Mouse (Mus musculus) limb, embryonic 10.5 days (tissue): ENCODE measurements around the gene Ephb1. TPM values are rescaled to one million over a fixed set of nuclear protein-coding genes. Genes with fewer than 3 reads are reported as not detected.

Experiments
- DNase-seq: peaks from one replicate; pipeline ENCODE4 v3.0.0-alpha.2; 2017; ENCODE audit warnings: low spot score
- H3K27ac ChIP-seq: fragments of 300-500 bp; sonication (generic); 2 replicates; pipeline ENCODE4 v1.5.1; 2016; ENCODE audit warnings: mild to moderate bottlenecking
- H3K27me3 ChIP-seq: fragments of 300-500 bp; sonication (generic); 2 replicates; pipeline ENCODE4 v1.6.1; 2016; ENCODE audit warnings: low read depth, mild to moderate bottlenecking; ENCODE audit not compliant: poor library complexity, severe bottlenecking
- H3K36me3 ChIP-seq: fragments of 300-500 bp; sonication (generic); 2 replicates; pipeline ENCODE4 v1.6.1; 2016; ENCODE audit warnings: mild to moderate bottlenecking, moderate library complexity
- H3K4me1 ChIP-seq: fragments of 300-500 bp; sonication (generic); 2 replicates; pipeline ENCODE4 v1.6.1; 2016
- H3K4me3 ChIP-seq: fragments of 300-500 bp; sonication (generic); 2 replicates; pipeline ENCODE4 v1.5.1; 2016; ENCODE audit warnings: mild to moderate bottlenecking, moderate library complexity
- H3K9me3 ChIP-seq: fragments of 300-500 bp; sonication (generic); replicated peaks from 2 replicates; pipeline ENCODE4 v1.6.1; 2016; ENCODE audit warnings: mild to moderate bottlenecking
- WGBS: fragments of 180-500 bp; shearing (Covaris S2); methylation state at CpG from one replicate; pipeline ENCODE4 v1.1.7; 2016; 5-methylcytosine and 5-hydroxymethylcytosine counted together
- polyA plus RNA-seq: library from polyadenylated mRNA; unstranded; fragments of >200 nt; fragmentation: Nextera tagmentation; extraction: Ambion mirVana; gene quantifications from 2 replicates; pipeline ENCODE4 v1.2.1, GENCODE M21; 2016

Gene Ephb1
- polyA plus RNA-seq, 1 experiment from 2014 or later, result 1.1 TPM

GRCm38 (mm10) chr9:102346801-102347200 lies 7.7 kb downstream of the Ephb1 start:
- DNase-seq, result peak; percentile 25
- no peaks in the 10 kb centered on the region for H3K9me3 ChIP-seq
- WGBS, result 93% methylated on average over 3 of the region's 3 CpGs

GRCm38 (mm10) chr9:102345474-102345873 lies 9.0 kb downstream of the Ephb1 start:
- no peak overlapping the region for H3K27ac ChIP-seq
- 83% methylated on average over 6 of the region's 6 CpGs for WGBS
- peak; percentile 18 for DNase-seq
- H3K4me3 ChIP-seq, result no peak overlapping the region
- H3K27me3 ChIP-seq, result peaks cover 47% of the 10 kb centered on the region
- no peaks in the 10 kb centered on the region for H3K36me3 ChIP-seq
- H3K4me1 ChIP-seq, result no peaks in the 10 kb centered on the region
- H3K9me3 ChIP-seq, result no peaks in the 10 kb centered on the region

More at GRCm38 (mm10) chr9:102346801-102347200, 7.7 kb downstream of the Ephb1 start:
- no peaks in the 10 kb centered on the region for H3K36me3 ChIP-seq
- no peak overlapping the region for H3K27ac ChIP-seq
- no peaks in the 10 kb centered on the region for H3K4me1 ChIP-seq
- peaks cover 60% of the 10 kb centered on the region for H3K27me3 ChIP-seq
- no peak overlapping the region for H3K4me3 ChIP-seq

- no peak overlapping the region for H3K4me3 ChIP-seq
- H3K27me3 ChIP-seq, result peaks cover 43% of the 10 kb centered on the region
- H3K27ac ChIP-seq, result no peak overlapping the region
- peak; percentile 9 for DNase-seq
- no peaks in the 10 kb centered on the region for H3K36me3 ChIP-seq
- 80% methylated on average over 9 of the region's 9 CpGs for WGBS
- H3K4me1 ChIP-seq, result no peaks in the 10 kb centered on the region
- no peaks in the 10 kb centered on the region for H3K9me3 ChIP-seq
These were observed 9.4 kb downstream of the Ephb1 start for GRCm38 (mm10) chr9:102345047-102345446.

- H3K4me3 ChIP-seq, result no peak overlapping the region
- no peaks in the 10 kb centered on the region for H3K9me3 ChIP-seq
- peaks cover 35% of the 10 kb centered on the region for H3K27me3 ChIP-seq
- H3K27ac ChIP-seq, result no peak overlapping the region
- DNase-seq, result peak; percentile 22
- 86% methylated on average over 10 of the region's 10 CpGs for WGBS
- no peaks in the 10 kb centered on the region for H3K4me1 ChIP-seq
- H3K36me3 ChIP-seq, result no peaks in the 10 kb centered on the region
These were observed 10.2 kb downstream of the Ephb1 start for GRCm38 (mm10) chr9:102344086-102344930.

- DNase-seq, result no peak
- Histone ChIP-seq H3K4me1 (no peaks in the 10 kb centered on the region), H3K36me3 (no peaks in the 10 kb centered on the region), H3K4me3 (no peak overlapping the region), H3K9me3 (no peaks in the 10 kb centered on the region), H3K27me3 (peaks cover 23% of the 10 kb centered on the region), H3K27ac (no peak overlapping the region)
- WGBS, result 92% methylated on average over 9 of the region's 9 CpGs
These were observed 11.4 kb downstream of the Ephb1 start for GRCm38 (mm10) chr9:102343061-102343460.

- no peak overlapping the region for H3K4me3 ChIP-seq
- H3K36me3 ChIP-seq, result no peaks in the 10 kb centered on the region
- WGBS, result 57% methylated on average over 3 of the region's 3 CpGs
- no peak overlapping the region for H3K27ac ChIP-seq
- no peaks in the 10 kb centered on the region for H3K9me3 ChIP-seq
- no peaks in the 10 kb centered on the region for H3K4me1 ChIP-seq
- H3K27me3 ChIP-seq, result peaks cover 12% of the 10 kb centered on the region
- DNase-seq, result no peak
These were observed 12.5 kb downstream of the Ephb1 start for GRCm38 (mm10) chr9:102342026-102342425.

GRCm38 (mm10) chr9:102340768-102341167 lies 13.7 kb downstream of the Ephb1 start:
- Histone ChIP-seq H3K27me3 (0 out of 2 replicates have a peak, but pooled peaks cover 7% of the 10 kb centered on the region), H3K27ac (no peak overlapping the region), H3K4me3 (no peak overlapping the region), H3K9me3 (no peaks in the 10 kb centered on the region), H3K36me3 (no peaks in the 10 kb centered on the region), H3K4me1 (no peaks in the 10 kb centered on the region)
- 95% methylated on average over 19 of the region's 19 CpGs for WGBS
- no peak for DNase-seq

GRCm38 (mm10) chr9:102335571-102336282 lies 18.8 kb downstream of the Ephb1 start:
- 86% methylated on average over 11 of the region's 11 CpGs for WGBS

GRCm38 (mm10) chr9:102330266-102331060 lies 24.0 kb downstream of the Ephb1 start:
- H3K27me3 ChIP-seq, result no peaks in the 10 kb centered on the region
- no peaks in the 10 kb centered on the region for H3K36me3 ChIP-seq
- no peaks in the 10 kb centered on the region for H3K4me1 ChIP-seq
- no peak overlapping the region for H3K27ac ChIP-seq
- no peak overlapping the region for H3K4me3 ChIP-seq
- 94% methylated on average over 16 of the region's 16 CpGs for WGBS
- no peak for DNase-seq
- no peaks in the 10 kb centered on the region for H3K9me3 ChIP-seq

More at GRCm38 (mm10) chr9:102335571-102336282, 18.8 kb downstream of the Ephb1 start:
- no peak for DNase-seq
- no peaks in the 10 kb centered on the region for H3K27me3 ChIP-seq
- H3K36me3 ChIP-seq, result no peaks in the 10 kb centered on the region
- no peak overlapping the region for H3K4me3 ChIP-seq
- no peaks in the 10 kb centered on the region for H3K9me3 ChIP-seq
- no peaks in the 10 kb centered on the region for H3K4me1 ChIP-seq
- H3K27ac ChIP-seq, result no peak overlapping the region

GRCm38 (mm10) chr9:102327625-102328150 lies 26.8 kb downstream of the Ephb1 start:
- no peaks in the 10 kb centered on the region for H3K9me3 ChIP-seq
- no peak overlapping the region for H3K27ac ChIP-seq
- H3K27me3 ChIP-seq, result no peaks in the 10 kb centered on the region
- H3K36me3 ChIP-seq, result no peaks in the 10 kb centered on the region
- no peak for DNase-seq
- no peak overlapping the region for H3K4me3 ChIP-seq
- 81% methylated on average over 4 of the region's 4 CpGs for WGBS
- no peaks in the 10 kb centered on the region for H3K4me1 ChIP-seq

GRCm38 (mm10) chr9:102315436-102315835 lies 39.1 kb downstream of the Ephb1 start:
- whole genome bisulfite sequencing, result 95% methylated on average over 6 of the region's 6 CpGs
- Histone ChIP-seq H3K4me1 (peaks cover 9% of the 10 kb centered on the region), H3K27me3 (no peaks in the 10 kb centered on the region), H3K27ac (no peak overlapping the region), H3K4me3 (no peak overlapping the region), H3K9me3 (no peaks in the 10 kb centered on the region), H3K36me3 (no peaks in the 10 kb centered on the region)
- no peak for DNase-seq

GRCm38 (mm10) chr9:102314795-102315194 lies 39.7 kb downstream of the Ephb1 start:
- WGBS, result 81% methylated on average over 1 of the region's 1 CpGs

More at GRCm38 (mm10) chr9:102314795-102315194, 39.7 kb downstream of the Ephb1 start:
- Histone ChIP-seq H3K27me3 (no peaks in the 10 kb centered on the region), H3K9me3 (no peaks in the 10 kb centered on the region), H3K4me1 (peaks cover 15% of the 10 kb centered on the region), H3K27ac (no peak overlapping the region), H3K36me3 (no peaks in the 10 kb centered on the region), H3K4me3 (no peak overlapping the region)
- no peak for DNase-seq
